ENCODE assay signal across 14 mouse cellular contexts in the genomic region with DNA sequence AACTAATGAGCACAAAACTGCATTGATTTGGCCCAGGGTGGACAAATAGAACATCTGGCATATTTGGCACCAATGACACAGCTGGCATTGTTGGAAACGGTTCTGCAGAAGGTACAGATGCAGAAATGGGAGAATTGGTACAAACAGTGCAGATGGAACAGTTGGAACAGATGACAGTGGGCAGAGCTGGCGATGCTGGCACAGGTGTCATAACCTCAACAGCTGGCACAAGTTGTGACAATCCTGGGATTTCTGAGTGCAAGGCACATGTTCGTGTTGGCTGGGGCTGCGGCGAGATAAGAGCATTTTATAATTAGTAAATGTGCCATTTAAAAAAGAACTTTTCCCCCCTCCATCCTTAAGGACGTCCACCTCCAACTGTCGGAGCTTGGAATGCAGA.
DNase-seq lines count a peak whose midpoint lies in the region.
"Had no signal": no experiment of that assay in that cellular context is flagged by ENCODE, and none has a peak within 500 bp of the region (broad histone marks: within the 10 kb centered on the region; RNA-seq: fewer than 3 reads in every experiment).

No protein-coding gene starts in this region.

- DNase-seq in heart, adult 11 months: peak; percentile 87
- no peak for DNase-seq in heart, postnatal 10 days
- peak; percentile 52 for DNase-seq in layer of hippocampus, adult 9-11 months
- DNase-seq in layer of hippocampus, postnatal 36 days: no peak
- peak; percentile 22 for DNase-seq in right cerebral cortex, postnatal 25 days
- DNase-seq in right cerebral cortex, postnatal 14 days: no peak
- DNase-seq in adrenal gland, postnatal 25 days: no peak
- DNase-seq: B cell, adult 2 months; cerebellum, adult 8-10 months; gastrocnemius, postnatal 36 days; kidney, adult 11 months; kidney, postnatal 4 days; lung, postnatal 4 days; midbrain, embryonic 14.5 days had no signal

- intact Hi-C loops in heart, postnatal 10 days (cut with DNase I): no loop called here

Comparison
In these comparisons a context has a peak if more than half of its experiments do, and no peak if none do; other contexts are left out.
1. DNase-seq: peak in heart, adult 11 months (single experiment), layer of hippocampus, adult 9-11 months (single experiment) and right cerebral cortex, postnatal 25 days (single experiment); none in heart, postnatal 10 days (0 of 2), layer of hippocampus, postnatal 36 days (0 of 2), right cerebral cortex, postnatal 14 days (single experiment) and adrenal gland, postnatal 25 days (single experiment).